Mouse (Mus musculus) liver, embryonic 14.5 days (tissue): Measurements from ENCODE around the gene Grin2c.

Source experiments
- CTCF ChIP-seq: IDR thresholded peaks from 2 replicates; pipeline ENCODE4 v1.5.1; 2016; ENCODE audit warnings: antibody characterized with exemption, low read depth, control low read depth
- EP300 ChIP-seq: IDR thresholded peaks from 2 replicates; pipeline ENCODE4 v1.6.1; 2016; ENCODE audit warnings: antibody characterized with exemption, low read depth

DNA sequence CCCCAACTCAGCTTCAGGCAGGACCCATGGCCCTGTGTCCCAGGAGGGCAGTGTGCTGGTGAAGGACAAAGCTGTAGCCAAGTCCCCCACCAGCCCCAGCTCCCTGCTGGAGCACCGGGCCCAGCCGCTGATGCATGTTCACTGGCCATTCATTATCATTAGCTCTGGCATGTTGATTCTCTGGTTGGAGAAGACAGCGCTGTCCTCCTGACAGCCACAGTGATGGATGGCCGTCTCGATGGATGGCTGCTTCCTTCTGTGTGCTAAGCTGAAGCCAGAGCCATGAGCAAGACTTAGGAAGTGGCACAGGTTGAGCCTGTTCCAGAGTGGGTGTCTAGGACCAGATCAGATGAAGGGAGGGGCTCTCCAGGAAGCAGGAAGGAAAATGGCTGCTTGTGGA, 30.5 kb downstream of the Grin2c start:
- TF ChIP-seq EP300: no peak
- TF ChIP-seq CTCF: no peak
